Mouse (Mus musculus) adrenal gland, adult 2 months (tissue): ENCODE data around the gene Rrp8. TPM values are rescaled to one million over a fixed set of nuclear protein-coding genes. Genes with fewer than 3 reads are reported as not detected.
A peak's percentile ranks its signal among the peaks of the same experiment; 100 is the strongest.
"Not testable (repeated sequence)": the region's sequence is repeated elsewhere in the genome, so short reads cannot be mapped to it uniquely, and the experiment has no call there.

Experiments used
- DNase-seq: peaks from one replicate; pipeline ENCODE4 v3.0.0; 2021
- polyA plus RNA-seq: library from polyadenylated mRNA; depleted of rRNA; stranded (reverse); fragments of >200 nt; gene quantifications from 2 replicates; pipeline ENCODE4 v1.2.3, GENCODE M21; 2012
- total RNA-seq, 2 experiments: library from RNA; stranded (reverse); gene quantifications; 2 replicates each; pipeline ENCODE4 v1.2.3; 2021

Rrp8 gene
- total and polyA plus RNA-seq, 3 experiments, result 9.2 to 17.6 (median 14.8) TPM

GRCm38 (mm10) chr7:105747776-105748175 lies 10.6 kb upstream of the Rrp8 start:
- DNase-seq, result no peak

- DNase-seq, result peak; percentile 93
These were observed 6.9 kb upstream of the Rrp8 start, which contains the start of gene Taf10 for GRCm38 (mm10) chr7:105743926-105744590. TSS of gene Taf10 (minus strand) at chr7:105744361.

DNA sequence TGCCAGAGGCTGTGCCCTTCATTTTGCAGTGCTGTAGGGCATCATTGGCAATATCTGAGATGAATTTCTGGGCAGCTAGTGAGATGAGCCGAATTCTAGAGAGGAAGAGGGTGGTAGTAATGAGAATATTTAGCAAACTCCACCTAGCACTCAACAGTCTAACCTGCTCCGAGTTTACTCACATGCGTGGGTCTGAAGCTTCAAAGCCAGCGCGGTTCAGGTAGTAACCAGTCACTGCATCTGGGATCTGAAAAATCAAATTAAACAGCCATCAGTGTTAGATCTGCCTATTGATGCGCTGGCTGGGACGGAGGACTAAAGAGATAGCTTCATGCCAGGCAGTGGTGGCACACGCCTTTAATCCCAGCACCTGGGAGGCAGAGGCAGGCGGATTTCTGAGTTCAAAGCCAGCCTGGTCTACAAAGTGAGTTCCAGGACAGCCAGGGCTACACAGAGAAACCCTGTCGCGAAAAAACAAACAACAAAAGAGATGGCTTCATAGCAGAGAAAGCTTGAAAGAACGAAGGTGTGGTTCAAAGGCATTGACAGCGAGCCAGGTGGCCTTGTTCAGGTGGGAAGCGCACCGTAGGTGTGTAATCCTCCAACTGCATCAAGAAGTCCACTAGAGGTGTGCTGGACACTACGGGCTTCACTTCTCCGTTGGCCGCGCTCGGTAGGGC lies 6.2 kb upstream of the Rrp8 start:
- not testable (repeated sequence) for DNase-seq

- not testable (repeated sequence) for DNase-seq
These were observed 5.5 kb upstream of the Rrp8 start for GRCm38 (mm10) chr7:105742539-105743215.

DNA sequence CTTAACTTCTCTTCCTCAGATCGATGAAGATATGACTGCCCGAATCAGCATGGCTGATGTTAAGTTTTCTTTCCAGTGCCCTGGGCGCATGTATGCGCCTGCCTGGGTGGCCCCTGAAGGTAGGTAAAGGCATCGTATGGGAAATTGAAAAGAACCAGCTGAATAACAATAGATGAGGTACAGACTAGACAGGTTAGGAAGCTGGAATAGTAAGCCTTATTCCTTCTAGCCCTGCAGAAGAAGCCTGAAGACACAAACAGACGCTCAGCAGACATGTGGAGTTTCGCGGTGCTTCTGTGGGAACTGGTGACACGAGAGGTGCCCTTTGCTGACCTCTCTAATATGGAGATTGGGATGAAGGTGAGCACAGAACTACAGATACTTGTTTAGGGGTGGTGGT lies 4.8 kb upstream of the Rrp8 start:
- no peak for DNase-seq

- no peak for DNase-seq
These were observed 3.7 kb upstream of the Rrp8 start for GRCm38 (mm10) chr7:105740851-105741250.

- DNase-seq, result no peak
These were observed 3.1 kb upstream of the Rrp8 start for GRCm38 (mm10) chr7:105740089-105740795.

DNA sequence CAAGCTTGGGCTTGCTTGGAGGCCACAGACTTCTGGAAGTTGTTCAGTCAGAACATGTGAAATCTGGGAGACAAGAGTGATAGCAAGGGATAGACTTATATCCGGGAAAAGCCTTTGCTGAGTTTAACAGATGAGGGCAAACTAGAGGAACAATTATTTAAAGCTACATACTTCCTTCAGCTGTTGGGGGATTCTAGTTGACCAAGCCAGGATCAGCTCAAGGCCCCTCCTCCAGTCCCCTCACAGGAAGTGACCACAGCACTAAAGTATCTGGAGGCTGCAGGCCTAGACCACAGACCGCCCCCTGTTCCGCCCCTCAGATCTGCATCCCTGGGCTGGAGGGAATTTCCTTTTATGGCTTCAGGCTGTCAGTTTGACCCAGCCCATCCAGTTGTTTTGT lies 1.8 kb upstream of the Rrp8 start:
- DNase-seq, result peak; percentile 78

DNA sequence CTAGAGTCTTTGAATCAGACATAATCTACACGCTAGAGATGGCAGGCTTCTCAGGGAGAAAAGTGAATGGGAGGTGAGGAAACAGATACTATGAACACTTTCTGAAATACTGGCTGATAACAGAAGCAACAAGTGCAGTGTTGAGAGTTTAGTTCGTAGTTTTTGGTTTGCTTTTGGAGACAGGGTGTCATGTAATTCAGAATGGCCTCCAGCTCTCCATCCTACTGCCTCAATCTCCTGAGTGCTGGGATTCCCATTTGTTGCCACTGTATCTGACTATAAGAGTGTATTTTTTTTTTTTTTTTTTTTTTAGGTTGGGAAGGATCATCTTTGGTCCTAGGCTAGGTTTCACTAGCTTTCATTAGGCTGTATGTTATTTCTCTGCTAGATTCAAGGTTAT lies 1.1 kb upstream of the Rrp8 start:
- no peak for DNase-seq

- DNase-seq, result no peak
These were observed 463 bp upstream of the Rrp8 start for GRCm38 (mm10) chr7:105737648-105738047.

DNA sequence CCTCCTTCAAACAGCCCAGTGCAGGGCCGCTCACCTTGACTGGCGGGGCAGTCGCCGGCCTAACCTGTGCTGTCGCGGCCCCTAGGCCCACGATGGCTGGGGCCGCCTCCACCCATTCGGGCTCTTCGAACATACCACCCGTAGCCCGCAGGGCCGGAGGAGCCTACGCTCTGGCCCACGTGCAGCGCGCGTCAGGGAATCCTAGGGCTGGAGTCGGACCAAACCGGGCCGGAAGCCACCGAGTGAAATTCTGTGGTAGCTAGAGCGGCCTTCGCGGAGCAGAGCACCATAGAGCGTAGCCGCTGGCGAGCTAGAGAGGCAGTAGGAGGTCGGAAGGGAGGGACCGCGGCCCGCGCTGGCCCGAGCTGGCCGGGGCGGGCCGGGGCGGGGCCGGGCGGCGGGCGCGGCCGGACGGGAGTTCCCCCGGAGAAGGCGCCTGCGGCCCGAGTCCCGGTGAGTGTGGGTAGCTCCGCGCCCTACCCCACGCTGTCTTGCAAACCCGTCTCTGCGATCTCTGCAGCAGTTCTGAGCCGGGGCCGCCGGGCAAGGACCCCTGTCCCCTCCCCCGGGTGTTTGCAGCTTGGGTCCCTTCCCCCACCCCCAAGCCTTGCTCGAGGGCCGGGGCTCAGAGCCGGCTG lies 802 bp downstream of the Rrp8 start, which contains the start of gene Ilk:
TSS of gene Ilk (plus strand) at position 329 of the 638 bp plus-strand sequence.
- peak; percentile 96 for DNase-seq

GRCm38 (mm10) chr7:105735464-105735863 lies 1.7 kb downstream of the Rrp8 start:
- DNase-seq, result not testable (repeated sequence)

DNA sequence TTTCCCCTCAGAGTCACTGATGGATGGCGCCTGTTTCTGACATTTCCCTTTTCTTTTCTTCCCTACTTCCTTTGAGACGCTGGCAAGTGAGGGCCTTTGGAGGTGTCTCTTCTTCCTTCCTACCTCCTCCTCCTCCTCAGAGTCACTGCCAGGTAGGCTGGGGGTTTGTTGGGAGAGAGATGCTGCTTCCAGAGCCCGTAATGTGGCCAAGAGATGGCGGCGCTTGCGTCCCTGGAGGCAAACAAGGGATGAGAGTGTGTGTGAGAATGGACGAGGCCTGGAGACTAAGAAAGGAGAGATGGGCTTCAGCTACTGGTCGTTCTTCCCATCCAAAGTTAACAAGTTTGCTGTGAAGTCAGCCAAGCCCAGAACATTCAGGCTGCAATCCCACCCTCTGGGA lies 2.4 kb downstream of the Rrp8 start:
- no peak for DNase-seq

- DNase-seq, result no peak
These were observed 3.3 kb downstream of the Rrp8 start for GRCm38 (mm10) chr7:105733836-105734235.

- DNase-seq, result no peak
These were observed 8.3 kb downstream of the Rrp8 start for GRCm38 (mm10) chr7:105728701-105729428.

DNA sequence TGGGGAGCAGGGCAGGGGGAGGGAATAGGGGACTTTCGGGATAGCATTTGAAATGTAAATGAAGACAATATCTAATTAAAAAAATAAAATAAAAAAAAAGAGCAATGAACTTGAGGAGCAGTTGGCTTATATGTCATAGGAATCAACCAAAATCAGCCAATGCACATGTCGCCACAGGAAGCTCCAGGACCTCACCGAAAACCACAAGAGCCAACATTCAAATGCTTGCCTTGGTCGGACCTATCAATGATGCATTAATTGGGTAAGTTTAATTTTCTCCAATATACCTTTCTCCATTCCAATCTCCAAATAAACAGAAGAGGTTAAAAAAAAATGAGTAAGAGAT lies 10.2 kb downstream of the Rrp8 start:
- DNase-seq, result no peak

GRCm38 (mm10) chr7:105726144-105726979 lies 10.8 kb downstream of the Rrp8 start:
- DNase-seq, result peak; percentile 43

DNA sequence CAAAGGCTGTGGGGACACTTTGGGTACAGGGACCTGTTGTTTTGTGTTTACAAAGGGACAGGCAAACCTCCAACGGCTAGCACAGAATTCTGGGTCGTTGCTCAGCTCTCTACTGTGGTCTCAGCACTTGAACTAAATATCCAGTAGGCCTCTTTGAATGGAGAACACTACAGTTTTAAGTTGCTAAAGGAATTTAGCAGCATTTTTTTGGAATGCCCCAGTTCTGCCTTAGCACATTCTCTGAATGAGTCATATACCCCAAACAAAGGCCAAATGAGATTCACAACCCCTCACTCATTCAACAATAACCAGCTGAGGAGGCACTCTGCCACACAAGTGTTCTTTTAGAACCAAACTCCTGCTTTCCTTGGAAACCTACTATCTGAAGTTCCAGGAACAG lies 15.3 kb downstream of the Rrp8 start:
- no peak for DNase-seq

- DNase-seq, result no peak
These were observed 21.8 kb downstream of the Rrp8 start for GRCm38 (mm10) chr7:105715366-105715765.

DNA sequence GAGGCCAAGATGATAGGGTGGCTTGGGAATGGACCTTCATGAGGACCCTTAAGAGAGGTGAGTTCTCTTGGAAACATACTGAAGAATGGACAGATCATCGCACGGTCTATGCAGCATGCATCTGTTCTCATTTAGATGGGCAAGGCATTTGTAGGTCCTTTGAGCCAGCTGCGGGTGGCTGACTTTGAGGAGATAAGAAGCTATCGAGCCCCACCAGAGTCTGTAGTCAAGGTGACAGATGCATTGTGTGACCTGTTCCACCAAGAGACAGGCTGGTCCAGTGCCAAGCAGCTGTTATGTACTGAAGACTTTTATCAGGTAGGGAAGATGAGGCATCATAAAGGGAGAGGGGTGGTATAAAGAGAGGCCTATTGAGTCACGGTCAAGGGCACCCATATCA lies 28.5 kb downstream of the Rrp8 start:
- no peak for DNase-seq
